Mouse (Mus musculus): ENCODE results near the gene Cnot6l.

DNA sequence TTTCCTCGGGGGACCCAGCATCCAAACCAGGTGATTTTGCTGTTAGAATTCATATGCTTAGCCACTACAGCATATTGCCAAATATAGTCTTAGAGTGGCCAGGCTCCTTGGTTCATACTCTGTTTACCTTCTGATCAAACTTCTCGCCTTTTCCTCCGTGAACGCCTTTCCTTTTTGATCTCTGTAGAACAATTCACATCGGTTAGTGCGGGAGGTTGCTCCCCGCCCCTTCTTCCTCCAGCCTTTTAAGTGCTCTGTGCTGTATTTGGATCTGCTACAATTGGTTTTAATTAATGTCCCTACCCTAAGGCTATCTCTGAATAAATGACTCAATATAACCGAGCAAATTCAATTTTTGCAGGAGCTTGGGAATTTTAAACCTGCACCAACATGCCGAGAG lies 12.2 kb upstream of the Cnot6l start:
- no peak for TF ChIP-seq GATA1 (IDR thresholded peaks at IDR 0.05; ENCODE audit: low read length)
- TF ChIP-seq TAL1 (IDR thresholded peaks at IDR 0.05; ENCODE audit: low read length): no peak
